Mouse (Mus musculus) ES-Bruce4 (cell line): ENCODE measurements around the gene Tnp2. TPM values are rescaled to one million over a fixed set of nuclear protein-coding genes. Genes with fewer than 3 reads are reported as not detected.

Source experiments
- H3K27ac ChIP-seq: 2 replicates; pipeline ENCODE4 v1.5.1; 2012; ENCODE audit warnings: low read length, inconsistent platforms; ENCODE audit not compliant: insufficient read depth
- H3K27me3 ChIP-seq: 2 replicates; pipeline ENCODE4 v1.6.1; 2012; ENCODE audit warnings: mild to moderate bottlenecking, low read length, inconsistent platforms; ENCODE audit not compliant: control insufficient read depth, poor library complexity, insufficient read depth, severe bottlenecking
- H3K36me3 ChIP-seq: 2 replicates; pipeline ENCODE4 v1.6.1; 2012; ENCODE audit warnings: inconsistent platforms, mild to moderate bottlenecking, low read length, moderate library complexity; ENCODE audit not compliant: control insufficient read depth, poor library complexity, insufficient read depth, severe bottlenecking
- H3K4me1 ChIP-seq: one replicate; pipeline ENCODE4 v1.8.1; 2011; ENCODE audit warnings: low read length; ENCODE audit not compliant: control insufficient read depth, insufficient read depth
- H3K4me3 ChIP-seq: 2 replicates; pipeline ENCODE4 v1.5.1; 2011; ENCODE audit warnings: low read depth, mild to moderate bottlenecking, low read length
- H3K9ac ChIP-seq: 2 replicates; pipeline ENCODE4 v1.6.1; 2012; ENCODE audit warnings: low read depth, mild to moderate bottlenecking, inconsistent platforms; ENCODE audit not compliant: poor library complexity, severe bottlenecking
- H3K9me3 ChIP-seq: replicated peaks from 2 replicates; pipeline ENCODE4 v1.6.1; 2012; ENCODE audit warnings: mild to moderate bottlenecking, low read length, inconsistent platforms; ENCODE audit not compliant: control insufficient read depth, poor library complexity, insufficient read depth, severe bottlenecking
- CTCF ChIP-seq: IDR thresholded peaks from one replicate; pipeline ENCODE4 v1.8.1; 2011; ENCODE audit warnings: low read depth, low read length
- EP300 ChIP-seq: IDR thresholded peaks from 2 replicates; pipeline ENCODE4 v1.6.1; 2011; ENCODE audit warnings: low read depth, low read length; ENCODE audit not compliant: insufficient read depth
- POLR2A ChIP-seq: IDR thresholded peaks from one replicate; pipeline ENCODE4 v1.8.1; 2011; ENCODE audit warnings: low read length; ENCODE audit not compliant: insufficient read depth
- polyA plus RNA-seq: library from polyadenylated mRNA; stranded (reverse); fragments of >200 nt; gene quantifications from 2 replicates; pipeline ENCODE4 v1.2.4, GENCODE M21; 2011; ENCODE audit warnings: low read depth; ENCODE audit not compliant: missing spikeins, insufficient read depth, insufficient read length

Tnp2 gene
- polyA plus RNA-seq, 1 experiment: not detected

DNA sequence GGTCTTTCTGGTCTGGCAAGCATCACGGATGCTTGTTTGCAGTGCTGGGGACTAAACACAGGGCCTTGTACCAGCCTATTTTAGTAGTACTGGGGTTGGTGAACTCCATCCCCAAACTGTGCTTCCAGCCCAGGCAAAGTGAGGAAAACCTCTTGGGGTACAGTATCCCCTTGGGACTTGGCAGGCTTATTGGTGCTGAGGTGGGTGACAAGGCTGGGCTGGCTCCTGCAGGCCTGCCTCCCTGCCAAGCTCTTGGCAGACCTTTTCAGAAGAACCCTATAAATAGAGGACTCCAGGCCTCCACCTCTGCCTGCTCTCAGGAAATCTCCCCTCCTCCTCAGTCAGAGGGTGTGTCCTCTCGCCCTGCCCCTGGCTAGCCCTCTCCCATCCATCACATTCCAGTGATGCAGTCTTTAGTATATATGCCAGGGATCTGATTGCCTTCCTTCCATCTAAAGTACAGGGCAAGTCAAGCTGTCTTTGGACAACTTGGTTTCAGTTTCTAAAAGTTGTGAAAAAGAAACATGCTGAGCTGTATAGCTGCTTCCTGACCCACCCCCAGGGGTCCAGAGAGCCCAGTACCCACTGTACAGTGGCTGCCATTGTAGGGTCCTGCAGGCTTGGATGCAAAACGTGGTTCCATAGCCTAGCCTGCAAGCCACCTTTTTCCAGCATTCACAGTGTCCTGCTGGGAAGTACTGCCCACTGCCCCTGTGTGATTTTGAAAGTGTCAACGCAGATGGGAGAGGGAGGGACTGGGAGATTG, 1.5 kb downstream of the Tnp2 start:
- TF ChIP-seq EP300 (no peak), CTCF (no peak), POLR2A (no peak)
- no peak overlapping the region for H3K4me3 ChIP-seq
- no peak overlapping the region for H3K27ac ChIP-seq

DNA sequence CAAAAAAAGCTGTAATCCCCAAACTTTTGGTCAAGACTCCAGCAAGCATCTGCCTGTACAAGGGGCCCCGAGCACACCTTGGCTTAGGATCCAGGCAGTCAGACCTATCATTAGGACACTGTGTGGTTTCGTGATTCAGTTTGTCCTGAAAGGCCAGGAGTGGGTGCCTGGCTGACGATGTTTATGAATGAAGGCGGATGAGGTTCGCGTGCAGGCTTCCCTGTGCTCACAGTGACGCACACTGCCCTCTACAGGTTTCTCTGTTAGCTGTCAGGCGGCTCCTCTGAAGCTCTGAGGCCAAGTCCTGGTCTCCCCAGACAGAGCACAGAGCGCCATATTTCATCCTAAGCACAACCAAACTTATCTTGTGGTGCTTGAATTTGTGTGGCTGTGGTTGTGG, 2.2 kb downstream of the Tnp2 start:
- no peaks in the 10 kb centered on the region for H3K36me3 ChIP-seq
- TF ChIP-seq EP300: 0 out of 2 replicates have a peak, but pooled peaks have one; percentile 38
- peak; percentile 86 for TF ChIP-seq CTCF
- no peak for TF ChIP-seq POLR2A
- peak overlapping the region; percentile 84 for H3K9ac ChIP-seq
- H3K27ac ChIP-seq: peak overlapping the region; percentile 15; the same call in 1 of the 2 replicates
- no peaks in the 10 kb centered on the region; the same call in 1 of the 2 replicates for H3K27me3 ChIP-seq
- H3K9me3 ChIP-seq: no peaks in the 10 kb centered on the region
- peaks cover 1% of the 10 kb centered on the region for H3K4me1 ChIP-seq
- H3K4me3 ChIP-seq: peak overlapping the region; percentile 67

More for the DNA sequence above, 1.5 kb downstream of the Tnp2 start:
- Histone ChIP-seq H3K9me3 (no peaks in the 10 kb centered on the region), H3K9ac (no peak overlapping the region), H3K27me3 (no peaks in the 10 kb centered on the region; the same call in 1 of the 2 replicates), H3K4me1 (peaks cover 1% of the 10 kb centered on the region), H3K36me3 (no peaks in the 10 kb centered on the region)

DNA sequence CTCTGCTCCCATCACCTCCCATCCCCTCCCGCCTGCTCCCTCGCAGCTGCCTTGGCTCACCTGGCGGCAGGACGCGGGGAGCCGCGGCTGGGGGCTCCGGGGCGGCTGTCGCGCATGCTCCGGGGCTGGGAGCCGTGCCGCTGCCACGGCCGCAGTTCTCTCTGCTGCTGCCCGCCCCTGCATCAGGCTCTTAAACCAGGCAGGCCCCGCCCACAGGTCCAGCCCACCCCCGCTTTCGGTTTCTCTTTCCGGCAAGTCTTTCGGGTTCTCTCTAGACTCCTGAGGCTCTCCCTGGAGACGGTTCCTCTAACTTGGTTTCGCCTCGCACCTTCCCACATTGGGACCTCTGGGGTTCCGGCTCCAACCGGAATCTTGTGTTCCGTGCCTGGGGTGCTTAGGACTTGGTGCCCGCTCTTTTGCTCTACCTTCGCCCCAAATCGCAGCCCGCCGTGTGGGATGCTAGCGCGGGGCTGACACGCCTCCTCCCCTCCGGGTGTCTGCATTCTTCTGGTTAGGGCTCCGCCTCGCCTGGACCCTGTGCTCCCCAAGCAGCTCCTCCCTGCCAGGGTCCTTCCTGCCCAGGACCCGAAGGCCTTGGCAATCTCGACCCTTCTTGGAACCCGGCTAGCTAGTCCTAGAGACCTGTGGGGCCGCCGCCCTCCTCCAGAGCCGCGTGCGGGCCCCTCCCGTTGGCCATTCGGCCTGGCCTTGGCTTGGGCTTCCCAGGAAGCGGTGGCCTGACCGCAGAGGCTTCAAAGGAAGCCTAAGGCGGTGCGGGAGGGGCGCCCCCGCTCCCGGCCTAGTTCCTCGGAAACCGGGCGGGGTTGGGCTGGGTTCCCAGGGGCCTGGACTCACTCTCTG, 2.9 kb downstream of the Tnp2 start, which contains the start of gene Socs1:
TSS of gene Socs1 (minus strand) at position 166 of the 861 bp plus-strand sequence.
- Histone ChIP-seq H3K27ac (peak within 1 kb of the TSS; percentile 15), H3K36me3 (no peaks in the 10 kb centered on the region), H3K9me3 (no peaks in the 10 kb centered on the region), H3K27me3 (no peaks in the 10 kb centered on the region; the same call in 1 of the 2 replicates), H3K9ac (peak within 1 kb of the TSS; percentile 84), H3K4me1 (peaks cover 1% of the 10 kb centered on the region), H3K4me3 (peak within 1 kb of the TSS; percentile 74)
- TF ChIP-seq EP300 (no peak), POLR2A (peak; percentile 35)

DNA sequence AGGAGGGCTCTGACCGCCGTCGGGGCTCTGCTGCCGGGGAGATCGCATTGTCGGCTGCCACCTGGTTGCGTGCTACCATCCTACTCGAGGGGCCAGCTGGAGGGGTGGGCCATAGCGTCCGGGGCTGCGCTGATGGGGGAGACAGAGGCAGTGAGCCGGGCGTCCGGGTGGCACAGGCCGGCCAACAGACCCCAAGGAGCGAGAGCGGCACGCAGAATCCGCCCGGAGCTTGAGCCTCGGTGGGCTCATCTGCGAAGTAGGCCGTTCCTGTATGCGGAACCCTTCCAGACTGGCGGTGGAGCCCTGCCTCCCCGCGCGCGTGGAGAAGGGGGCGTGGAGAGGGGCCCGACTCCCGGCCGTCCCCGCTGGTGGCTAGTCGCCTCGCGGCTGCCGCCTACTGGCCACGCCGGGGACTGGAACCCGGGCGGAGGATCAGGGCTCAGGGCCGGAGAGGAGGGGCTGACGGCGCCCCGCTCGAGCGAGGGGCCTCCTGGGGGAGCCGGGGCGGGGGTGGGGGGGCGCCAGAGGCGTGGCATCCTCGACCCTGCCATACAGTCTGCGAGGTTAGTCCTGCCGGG, 3.6 kb downstream of the Tnp2 start:
- no peaks in the 10 kb centered on the region for H3K9me3 ChIP-seq
- peaks cover 1% of the 10 kb centered on the region for H3K4me1 ChIP-seq
- H3K36me3 ChIP-seq: no peaks in the 10 kb centered on the region
- H3K27ac ChIP-seq: no peak overlapping the region
- H3K27me3 ChIP-seq: no peaks in the 10 kb centered on the region; the same call in 1 of the 2 replicates
- H3K4me3 ChIP-seq: peak overlapping the region; percentile 74
- TF ChIP-seq CTCF (peak; percentile 52), POLR2A (no peak), EP300 (no peak)
- peak overlapping the region; percentile 84 for H3K9ac ChIP-seq

DNA sequence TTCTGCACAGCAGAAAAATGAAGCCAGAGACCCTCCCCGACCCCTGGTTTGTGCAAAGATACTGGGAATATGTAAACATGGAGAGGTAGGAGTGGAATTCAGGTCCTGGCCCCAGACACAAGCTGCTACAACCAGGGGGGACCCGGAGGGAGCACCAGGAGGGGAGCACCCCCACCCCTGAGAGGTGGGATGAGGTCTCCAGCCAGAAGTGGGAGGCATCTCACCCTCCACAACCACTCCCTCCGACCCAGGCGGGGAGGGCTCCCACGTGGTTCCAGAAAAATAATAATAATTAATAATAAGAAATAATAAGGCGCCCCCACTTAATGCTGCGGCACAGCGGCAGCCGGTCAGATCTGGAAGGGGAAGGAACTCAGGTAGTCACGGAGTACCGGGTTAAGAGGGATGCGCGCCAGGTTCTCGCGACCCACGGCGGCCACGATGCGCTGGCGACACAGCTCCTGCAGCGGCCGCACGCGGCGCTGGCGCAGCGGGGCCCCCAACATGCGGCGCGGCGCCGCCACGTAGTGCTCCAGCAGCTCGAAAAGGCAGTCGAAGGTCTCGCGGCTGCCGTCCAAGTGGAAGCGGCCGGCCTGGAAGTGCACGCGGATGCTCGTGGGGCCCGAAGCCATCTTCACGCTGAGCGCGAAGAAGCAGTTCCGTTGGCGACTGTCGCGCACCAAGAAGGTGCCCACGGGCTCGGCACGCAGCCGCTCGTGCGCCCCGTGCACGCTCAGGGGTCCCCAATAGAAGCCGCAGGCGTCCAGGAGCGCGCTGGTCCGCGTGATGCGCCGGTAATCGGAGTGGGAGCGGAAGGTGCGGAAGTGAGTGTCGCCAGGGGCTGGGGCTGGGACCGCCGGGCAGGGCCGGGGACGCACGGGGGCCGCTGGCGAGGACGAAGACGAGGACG, 4.3 kb downstream of the Tnp2 start:
- Histone ChIP-seq H3K9me3 (no peaks in the 10 kb centered on the region), H3K4me1 (peaks cover 1% of the 10 kb centered on the region), H3K27me3 (no peaks in the 10 kb centered on the region; the same call in 1 of the 2 replicates), H3K9ac (peak overlapping the region; percentile 84), H3K27ac (no peak overlapping the region), H3K36me3 (no peaks in the 10 kb centered on the region), H3K4me3 (peak overlapping the region; percentile 74)
- TF ChIP-seq POLR2A: no peak
- TF ChIP-seq EP300: no peak
- TF ChIP-seq CTCF: no peak
